Mouse (Mus musculus): ENCODE data around the gene Dnm3.

Gene Dnm3

DNA sequence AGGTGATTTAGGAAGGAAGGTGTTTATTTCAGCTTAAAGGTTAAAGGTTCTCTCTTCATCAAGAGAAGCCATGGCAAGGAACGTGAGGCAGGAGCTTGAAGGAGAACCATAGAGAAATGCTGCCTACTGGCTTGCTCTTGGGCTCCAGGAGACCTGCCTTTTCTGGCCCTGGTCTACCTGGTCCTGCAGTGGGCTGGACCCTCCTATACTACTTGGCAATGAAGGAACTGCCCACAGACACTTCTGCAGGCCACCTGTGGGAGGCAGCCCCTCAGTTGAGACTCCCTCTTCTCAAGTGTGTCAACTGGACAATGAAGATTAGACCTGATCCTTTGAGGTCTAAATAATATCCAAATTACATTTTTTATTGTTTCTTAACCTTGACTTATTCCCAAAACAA lies 140.7 kb downstream of the Dnm3 start:
- in situ Hi-C loops (cut with MboI; ENCODE audit: unreplicated experiment in 2 of 2) = no loop called here

DNA sequence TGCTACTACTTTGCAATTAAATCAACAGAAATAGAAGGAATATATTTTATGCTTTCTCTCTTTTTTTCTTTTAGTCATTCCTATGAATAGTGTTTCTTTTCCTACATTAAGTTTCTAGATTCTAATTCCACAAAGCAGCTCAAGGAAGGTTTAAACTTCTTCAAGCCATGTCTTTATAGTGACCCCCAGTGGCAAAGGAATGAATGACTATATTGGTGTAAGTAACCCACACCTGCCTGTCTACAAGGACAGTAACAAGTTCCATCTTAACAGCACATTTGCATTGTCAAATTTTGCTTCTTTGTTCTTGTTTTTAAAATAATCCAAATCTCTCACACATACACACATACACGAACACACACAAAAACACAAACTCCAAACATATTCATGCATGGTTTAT lies 141.2 kb downstream of the Dnm3 start:
- in situ Hi-C loops (cut with MboI; ENCODE audit: unreplicated experiment in 2 of 2) = no loop called here

DNA sequence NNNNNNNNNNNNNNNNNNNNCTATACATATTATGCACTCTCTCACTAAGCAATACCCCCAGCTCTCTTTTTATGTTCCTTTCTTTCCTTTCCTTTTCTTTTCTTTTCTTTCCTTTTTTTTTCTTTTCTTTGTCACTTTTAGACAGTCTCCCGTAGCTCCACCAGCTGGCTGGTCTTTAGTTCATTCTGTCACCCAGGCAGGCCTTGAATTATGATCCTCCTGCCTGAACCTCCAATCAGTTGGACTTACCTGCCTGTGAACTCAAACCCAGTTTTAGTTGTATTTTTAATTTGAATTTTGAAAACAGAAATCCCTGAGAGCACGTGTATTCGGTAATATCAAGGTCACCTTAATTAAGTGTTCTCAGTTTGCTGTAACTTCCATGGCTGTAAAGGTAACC lies 141.6 kb downstream of the Dnm3 start:
- in situ Hi-C loops (cut with MboI; ENCODE audit: unreplicated experiment in 2 of 2) = no loop called here

DNA sequence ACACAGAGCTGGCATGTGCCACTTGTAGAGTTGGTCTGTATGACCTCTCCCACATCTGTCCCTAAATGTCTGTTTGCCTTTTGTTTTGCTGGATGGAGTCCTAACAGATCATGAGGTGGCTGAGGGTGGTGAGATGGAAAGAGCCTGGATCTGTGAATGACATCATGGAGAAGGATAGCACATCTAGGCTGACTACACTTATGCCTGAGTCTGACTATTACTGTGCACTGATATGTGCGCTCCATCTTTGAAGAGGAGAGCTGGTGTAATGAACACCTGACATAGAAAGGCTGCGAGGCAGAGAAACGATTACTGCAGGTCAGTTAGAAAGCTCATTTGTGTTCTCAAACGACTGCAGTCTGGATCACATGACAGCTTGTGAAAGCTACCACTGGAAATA lies 149.2 kb downstream of the Dnm3 start:
- in situ Hi-C loops (cut with MboI; ENCODE audit: unreplicated experiment in 2 of 2) = no loop called here

DNA sequence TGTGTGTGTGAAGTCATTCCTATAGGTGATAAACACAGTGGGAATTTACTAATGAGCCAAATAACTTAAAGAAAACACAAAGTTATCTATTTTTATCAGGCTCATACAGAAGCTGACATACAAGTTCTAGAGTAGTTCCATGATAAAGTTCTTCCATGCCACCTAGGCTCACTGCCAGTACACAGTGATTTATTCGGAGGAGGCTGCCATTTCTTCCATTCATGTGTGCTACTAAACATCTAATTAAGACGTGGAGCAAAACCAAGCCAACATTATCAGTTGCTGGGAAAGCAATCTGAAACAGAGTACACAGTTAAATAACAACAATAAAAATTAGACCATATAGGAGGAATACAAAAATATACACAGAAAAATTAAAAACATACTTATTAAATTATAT lies 150.2 kb downstream of the Dnm3 start:
- in situ Hi-C loops (cut with MboI; ENCODE audit: unreplicated experiment in 2 of 2) = no loop called here

DNA sequence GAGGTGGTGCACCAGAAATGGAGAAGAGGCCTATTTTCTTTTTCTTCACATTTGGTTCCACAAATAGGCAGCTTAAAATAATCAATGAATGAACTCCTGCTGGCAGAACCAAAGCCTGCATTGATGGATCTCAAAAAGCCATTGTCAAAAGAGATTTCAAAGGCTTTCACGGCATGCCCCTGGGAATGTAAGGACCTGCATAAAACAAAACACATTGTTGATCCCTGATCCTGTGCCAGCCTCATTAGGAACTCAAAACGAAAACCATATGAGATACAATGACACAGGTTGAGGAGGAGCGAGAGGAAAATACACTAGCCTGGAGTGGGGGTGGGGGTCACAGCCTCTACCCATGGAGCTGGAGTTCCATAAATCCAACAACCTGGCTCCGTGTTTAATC lies 153.4 kb downstream of the Dnm3 start:
- in situ Hi-C loops (cut with MboI; ENCODE audit: unreplicated experiment in 2 of 2) = no loop called here

DNA sequence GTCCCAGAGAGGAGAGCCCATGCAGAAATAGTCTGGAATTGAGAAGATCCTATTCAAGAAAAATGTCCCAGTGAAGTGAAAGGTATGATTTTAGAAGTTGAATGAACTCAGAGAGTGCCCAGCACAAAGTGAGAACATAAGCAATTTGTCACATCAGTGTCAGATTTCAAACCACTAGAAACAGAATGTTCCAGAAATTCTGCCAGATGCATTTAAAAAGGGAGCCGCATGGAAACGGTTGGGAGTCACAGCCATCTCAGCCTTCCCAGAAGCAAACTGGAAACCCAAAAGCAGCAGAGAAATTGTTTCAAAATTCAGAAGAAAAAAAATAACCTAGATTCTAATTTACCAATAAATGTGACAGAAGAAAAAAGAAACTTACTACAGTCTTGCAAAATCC lies 154.7 kb downstream of the Dnm3 start:
- in situ Hi-C loops (cut with MboI; ENCODE audit: unreplicated experiment in 2 of 2) = no loop called here

DNA sequence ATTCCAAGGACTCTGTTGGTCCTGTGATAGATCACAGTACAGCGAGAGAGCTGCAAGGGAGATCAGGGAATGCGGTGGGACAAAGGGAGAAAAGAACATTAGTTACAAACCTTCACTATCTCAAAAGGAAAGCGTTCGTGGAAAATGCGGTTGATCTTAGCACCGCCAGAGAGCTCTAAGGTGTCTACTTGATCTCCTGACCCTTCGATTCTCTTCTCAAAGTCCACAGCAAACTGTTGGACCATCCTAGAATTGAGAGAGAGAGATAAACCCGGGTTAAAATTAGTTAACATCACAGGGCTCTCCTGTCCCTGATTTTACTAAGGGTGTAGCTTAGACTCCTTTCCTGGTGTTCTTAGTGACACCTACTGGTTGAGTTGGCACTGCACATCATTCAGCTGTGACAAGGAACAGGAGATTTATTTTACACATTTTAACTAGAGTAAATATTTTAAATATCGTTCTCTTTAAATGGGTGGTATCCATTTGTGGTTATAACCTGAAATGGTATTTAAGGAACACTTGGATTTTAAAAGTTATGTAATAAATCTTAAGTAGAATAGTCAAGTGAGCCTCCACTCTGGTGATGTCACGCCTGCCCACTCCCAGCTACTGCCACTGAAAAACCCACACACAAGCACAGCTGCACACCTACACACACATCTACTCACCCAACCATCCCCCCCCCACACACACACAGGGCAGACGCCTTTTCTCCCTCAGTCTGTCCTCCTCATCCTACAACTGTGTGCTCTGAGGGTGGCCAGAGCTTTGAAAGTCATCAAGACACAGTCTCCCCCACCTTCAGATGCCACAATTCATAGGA lies 164.2 kb downstream of the Dnm3 start:
- in situ Hi-C loops (cut with MboI; ENCODE audit: unreplicated experiment in 2 of 2) = loop anchor here (5.0 to 10.0 kb wide), 5 partner anchors 201 to 569 kb away; partner anchors contain the start of gene 4930558K02Rik (in 1 of the 2)

DNA sequence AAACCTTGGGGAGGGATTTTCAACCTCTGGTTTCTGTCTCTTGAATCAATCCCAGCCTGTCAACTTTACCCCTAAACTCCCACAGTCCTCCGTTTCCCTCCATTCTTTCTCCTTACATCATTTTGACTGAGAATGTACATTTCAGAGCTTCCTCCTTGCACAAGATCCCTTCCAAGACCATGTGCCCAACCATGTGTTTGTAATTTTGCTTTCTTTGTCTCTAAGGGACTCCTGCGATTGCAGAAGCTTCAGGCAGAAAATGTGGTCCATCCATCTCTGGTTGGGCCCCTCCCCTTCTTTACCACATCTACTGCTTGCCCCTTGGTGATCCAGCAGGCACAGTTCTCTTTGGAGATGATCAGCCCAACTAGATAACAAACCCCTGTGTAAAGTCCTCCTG lies 165.2 kb downstream of the Dnm3 start:
- in situ Hi-C loops (cut with MboI; ENCODE audit: unreplicated experiment in 2 of 2) = loop anchor here (5.0 to 10.0 kb wide), 5 partner anchors 202 to 568 kb away; partner anchors contain the start of gene 4930558K02Rik (in 1 of the 2)

DNA sequence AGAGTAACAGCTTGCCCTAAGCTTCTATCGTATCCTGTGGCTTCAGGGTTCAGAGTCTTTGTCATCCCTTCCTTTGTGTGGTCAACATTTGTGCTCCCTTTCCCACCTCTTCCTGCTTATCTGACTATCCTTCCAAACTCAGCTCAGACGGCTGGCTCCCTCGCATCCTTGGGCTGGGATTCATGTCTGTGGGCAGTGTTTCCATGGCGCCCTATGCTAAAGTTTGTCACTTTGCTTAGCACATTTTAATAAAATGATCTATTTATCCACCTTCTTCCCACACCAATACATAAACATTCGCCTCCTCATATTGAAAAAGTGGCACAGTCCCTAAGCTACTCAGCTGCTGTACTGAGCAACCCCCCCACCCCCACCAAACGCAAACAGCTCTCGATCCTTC lies 165.7 kb downstream of the Dnm3 start:
- in situ Hi-C loops (cut with MboI; ENCODE audit: unreplicated experiment in 2 of 2) = loop anchor here (5.0 to 10.0 kb wide), 5 partner anchors 203 to 567 kb away; partner anchors contain the start of gene 4930558K02Rik (in 1 of the 2)

DNA sequence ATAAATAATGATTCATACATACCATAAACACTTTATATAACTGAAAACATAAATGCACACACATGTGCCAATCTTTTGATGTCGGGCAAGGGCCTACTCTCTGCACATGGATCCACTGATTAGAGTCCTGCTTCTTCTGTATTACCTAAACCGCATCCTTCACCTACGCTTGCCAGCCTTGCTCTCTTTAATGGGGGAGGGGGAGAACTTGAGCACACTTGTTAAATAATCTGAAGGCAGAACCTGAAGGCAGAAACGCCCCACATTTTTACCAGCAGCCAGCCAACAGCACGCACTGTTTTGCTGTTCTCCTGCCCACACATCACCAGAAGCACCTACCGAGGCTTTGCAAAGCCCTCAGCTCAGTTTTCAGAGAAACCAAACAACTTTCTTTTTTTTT lies 172.6 kb downstream of the Dnm3 start:
- in situ Hi-C loops (cut with MboI; ENCODE audit: unreplicated experiment in 2 of 2) = no loop called here

DNA sequence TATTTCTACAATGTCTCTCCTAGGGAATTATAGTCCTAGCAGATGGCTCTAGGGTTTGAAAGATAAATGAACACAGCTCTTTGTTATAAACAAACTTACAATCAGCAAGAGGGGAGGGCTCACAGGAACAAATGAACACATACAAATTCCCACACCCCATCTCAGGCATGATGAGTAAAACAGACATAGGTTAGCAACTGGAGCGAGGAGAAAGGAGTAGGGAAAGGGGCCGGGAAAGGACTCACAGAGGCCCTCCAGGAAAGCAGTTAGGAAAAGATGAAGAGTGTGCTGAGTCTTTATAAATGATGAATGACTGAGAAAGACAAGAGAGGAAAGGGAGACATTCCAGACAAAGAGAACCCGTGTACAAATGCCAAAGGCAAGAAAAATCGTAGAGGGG lies 175.4 kb downstream of the Dnm3 start:
- in situ Hi-C loops (cut with MboI; ENCODE audit: unreplicated experiment in 2 of 2) = no loop called here

DNA sequence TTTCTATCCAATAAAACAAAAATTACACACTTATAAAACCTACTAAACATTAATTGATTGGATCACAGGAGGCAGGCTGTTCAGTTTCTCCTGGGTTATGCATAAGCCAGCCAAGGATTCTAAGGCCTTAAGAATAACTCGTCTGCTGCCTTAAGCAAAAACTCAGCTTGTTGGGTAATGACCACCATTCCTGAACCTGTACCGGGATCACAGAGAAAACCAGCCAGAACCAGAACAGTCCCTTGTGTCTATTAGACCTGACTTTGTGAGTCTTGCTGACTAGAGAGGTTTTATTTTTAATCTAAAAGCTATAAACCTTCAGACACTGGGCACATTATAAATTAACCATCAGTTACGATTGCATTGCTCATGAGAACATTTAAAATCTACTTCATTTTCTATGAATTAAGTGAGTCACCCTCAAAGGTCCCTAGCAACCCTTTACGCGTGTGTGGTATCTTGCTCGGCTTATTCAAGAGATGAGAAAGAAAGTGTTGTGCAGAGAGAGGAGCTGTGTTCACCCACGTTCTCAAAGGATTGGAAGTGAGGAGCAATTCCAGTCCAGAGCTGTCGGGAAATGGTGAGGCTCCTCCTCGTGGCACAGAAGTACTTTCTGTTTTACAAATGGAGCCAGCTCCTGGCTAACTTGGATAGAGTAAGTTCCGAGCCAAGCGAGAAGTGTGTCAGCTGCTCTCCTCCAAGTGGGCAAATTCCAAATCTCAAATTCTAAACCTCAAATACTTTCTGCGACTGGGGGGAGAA lies 178.1 kb downstream of the Dnm3 start:
- in situ Hi-C loops (cut with MboI; ENCODE audit: unreplicated experiment in 2 of 2) = no loop called here

DNA sequence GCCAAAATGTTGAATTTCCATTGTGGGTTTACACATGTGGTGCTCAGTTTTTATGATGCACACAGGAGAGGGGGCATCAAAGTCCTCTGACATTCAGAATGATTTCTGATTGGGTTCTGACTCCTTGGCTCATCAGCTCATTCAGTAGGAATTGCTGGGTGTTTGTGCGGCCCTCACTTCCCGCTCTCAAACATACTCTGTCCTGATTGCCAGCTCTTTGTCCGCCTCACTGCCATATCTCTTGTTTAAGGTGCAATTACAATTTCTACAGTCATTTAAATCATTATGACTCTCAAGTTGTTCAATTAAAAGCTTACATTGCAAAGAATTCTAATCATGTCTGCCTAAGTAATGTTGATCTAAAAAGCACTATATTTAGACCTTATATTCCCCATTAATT lies 179.3 kb downstream of the Dnm3 start:
- in situ Hi-C loops (cut with MboI; ENCODE audit: unreplicated experiment in 2 of 2) = no loop called here

DNA sequence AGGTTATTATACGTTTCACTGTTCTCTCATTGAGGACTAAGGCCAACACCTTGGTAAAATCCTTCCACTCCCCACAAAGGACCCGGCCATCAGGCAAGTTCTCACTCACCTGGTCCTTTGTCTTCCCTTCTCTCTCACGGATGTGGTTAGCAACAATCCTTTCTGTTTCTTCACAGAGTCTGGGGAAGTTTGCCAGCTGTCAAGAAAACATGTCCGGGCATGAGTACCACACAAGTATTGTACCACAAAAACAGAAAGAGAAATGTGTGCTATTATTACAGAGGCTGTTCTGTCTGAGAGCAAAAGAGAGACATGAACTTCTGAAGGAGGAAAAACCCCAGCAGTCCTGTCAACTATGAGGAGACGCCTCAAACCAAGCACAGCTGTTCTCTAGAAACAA lies 182.4 kb downstream of the Dnm3 start:
- in situ Hi-C loops (cut with MboI; ENCODE audit: unreplicated experiment in 2 of 2) = no loop called here

DNA sequence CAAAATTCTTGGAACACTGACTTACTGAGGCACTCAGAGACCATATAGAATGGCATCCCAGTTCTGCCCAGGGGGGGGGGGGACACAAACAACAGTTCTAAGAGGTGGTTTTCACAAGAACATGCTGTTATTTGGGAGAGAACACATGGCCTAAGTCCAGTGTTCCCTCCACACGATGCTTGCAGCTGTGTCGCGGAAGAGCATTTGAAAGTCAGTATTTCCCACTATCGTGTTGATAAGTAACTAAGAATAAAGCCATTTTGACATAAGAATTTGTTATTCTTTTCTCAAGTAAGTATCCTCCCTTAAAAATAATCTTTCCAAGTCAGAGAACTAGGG lies 183.3 kb downstream of the Dnm3 start:
- in situ Hi-C loops (cut with MboI; ENCODE audit: unreplicated experiment in 2 of 2) = no loop called here

DNA sequence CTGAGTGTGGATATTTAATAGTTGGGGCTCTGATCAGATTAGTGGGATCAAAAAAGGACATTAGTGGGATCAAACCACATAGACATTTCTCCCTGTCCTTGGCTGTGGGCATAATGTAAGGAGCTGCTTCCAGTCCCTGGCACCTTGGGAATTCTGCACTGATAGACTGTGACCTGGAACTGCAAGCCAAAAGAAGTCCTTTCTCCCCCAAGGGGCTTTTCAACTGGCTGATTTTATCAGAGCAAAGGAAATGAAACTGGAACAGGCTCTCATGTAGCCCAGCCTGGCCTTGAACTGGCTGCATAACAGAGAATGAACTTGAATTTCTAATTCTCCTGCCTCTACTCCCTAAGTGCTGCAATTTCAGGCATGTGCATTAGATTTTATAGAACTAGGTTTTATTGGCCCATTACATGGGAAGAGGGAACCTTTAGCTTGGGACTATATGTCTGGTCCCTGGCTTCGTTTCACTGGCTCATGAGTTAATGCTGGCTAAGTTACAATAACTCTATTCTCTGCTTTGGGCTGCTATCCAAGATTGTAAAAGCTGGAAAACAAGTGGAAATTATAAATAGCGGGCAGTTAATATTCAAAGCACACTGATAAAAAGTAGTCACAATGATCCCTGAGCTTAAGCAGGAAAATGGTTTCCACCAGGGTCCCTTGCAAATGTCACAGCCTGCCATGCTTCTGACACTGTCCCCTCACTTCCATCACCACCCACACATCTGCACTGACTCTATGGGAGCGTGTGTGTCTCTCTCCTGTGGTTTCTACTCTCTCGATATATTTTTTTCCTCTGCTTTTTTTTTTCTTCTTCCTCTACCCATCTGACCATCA lies 183.9 kb downstream of the Dnm3 start:
- in situ Hi-C loops (cut with MboI; ENCODE audit: unreplicated experiment in 2 of 2) = no loop called here

DNA sequence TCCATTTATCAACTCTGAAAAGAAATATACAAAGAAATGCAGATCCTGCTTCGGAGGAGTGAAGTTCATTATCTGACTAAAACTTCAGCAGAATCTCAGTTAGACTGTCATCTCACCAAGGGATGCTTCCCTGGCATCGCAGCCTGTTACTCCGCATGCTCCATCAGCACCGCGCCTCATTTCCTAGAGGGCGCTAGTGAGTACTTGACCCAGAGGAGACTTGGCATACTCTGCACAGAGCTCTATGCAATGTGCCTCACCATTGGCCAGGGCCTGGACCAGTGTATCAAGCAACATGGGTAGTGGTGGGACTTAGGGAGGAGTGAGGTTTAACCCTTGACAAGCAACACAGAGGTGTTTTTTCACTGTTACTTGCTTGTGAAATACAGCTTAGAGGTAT lies 190.9 kb downstream of the Dnm3 start:
- in situ Hi-C loops (cut with MboI; ENCODE audit: unreplicated experiment in 2 of 2) = no loop called here

DNA sequence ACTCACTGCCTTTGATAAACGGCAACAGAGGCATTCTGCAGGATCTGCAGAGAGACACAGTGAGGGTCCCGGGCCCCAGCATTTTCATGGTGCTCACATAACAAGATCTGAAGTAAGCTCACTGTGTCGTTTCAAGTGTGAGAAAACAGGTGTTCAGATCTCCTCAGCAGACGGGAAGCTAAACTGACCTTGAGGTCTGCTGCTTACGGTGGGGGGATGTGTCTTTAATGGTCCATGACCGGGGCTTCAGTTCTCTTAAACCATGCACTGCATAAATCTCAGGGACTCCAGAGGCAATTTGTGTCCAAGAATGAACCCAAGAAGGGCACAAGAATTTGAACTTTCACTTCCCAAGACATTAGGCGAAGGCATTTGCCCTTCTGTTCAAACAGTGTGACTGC lies 195.9 kb downstream of the Dnm3 start:
- in situ Hi-C loops (cut with MboI; ENCODE audit: unreplicated experiment in 2 of 2) = no loop called here

DNA sequence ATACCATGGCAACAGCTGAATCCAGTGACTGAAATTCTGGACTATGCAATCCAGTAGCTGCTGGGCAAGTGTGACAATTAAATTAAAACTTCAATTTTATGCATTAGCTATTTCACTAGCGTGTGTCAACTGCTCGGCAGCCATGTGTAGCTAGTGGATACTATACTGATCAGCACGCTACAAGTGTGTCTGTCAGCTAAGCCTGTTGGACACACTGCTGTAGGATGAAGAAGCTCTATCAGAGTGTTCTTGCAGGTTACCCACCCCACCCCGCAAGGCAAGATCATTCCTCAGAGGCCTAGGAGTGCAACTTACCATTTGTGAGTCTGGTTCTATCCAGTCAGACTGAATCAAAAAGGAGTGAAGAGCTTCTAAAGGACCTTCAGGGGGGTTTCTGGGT lies 197.8 kb downstream of the Dnm3 start:
- in situ Hi-C loops (cut with MboI; ENCODE audit: unreplicated experiment in 2 of 2) = no loop called here

DNA sequence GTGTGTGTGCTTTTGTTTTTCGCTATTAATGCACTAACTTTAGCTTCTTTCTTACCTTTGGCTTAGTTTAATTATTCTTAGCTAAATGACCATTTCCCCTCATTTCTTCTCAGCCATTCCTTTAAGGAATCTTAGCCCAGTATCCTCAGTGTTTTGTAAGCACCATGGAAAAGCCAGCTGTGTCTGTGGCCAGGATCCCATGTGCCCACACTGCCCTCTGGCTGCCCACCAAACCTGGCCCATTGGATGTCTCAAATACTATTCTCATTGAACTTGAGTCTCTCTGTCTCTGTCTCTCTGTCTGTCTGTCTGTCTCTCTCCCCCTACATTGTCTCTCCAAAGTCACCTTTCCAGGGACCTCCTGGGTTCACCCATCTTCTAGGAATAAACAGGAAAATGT lies 201.8 kb downstream of the Dnm3 start:
- in situ Hi-C loops (cut with MboI; ENCODE audit: unreplicated experiment in 2 of 2) = no loop called here
